Mouse (Mus musculus): ENCODE data around the gene Ptpa.

The Ptpa gene

GRCm38 (mm10) chr2:30415936-30416648, at the start of gene Ptpa:
Ptpa (plus strand) TSS chr2:30416039.
- DNase-seq (ENCODE audit: low read depth, low spot score), result peak; percentile 94

- no peak for DNase-seq (ENCODE audit: low read depth, low spot score)
Measured at GRCm38 (mm10) chr2:30366203-30366602, 49.6 kb upstream of the Ptpa start.

GRCm38 (mm10) chr2:30371544-30371943, 44.3 kb upstream of the Ptpa start:
- no peak for DNase-seq (ENCODE audit: low read depth, low spot score)

GRCm38 (mm10) chr2:30372726-30373125, 43.1 kb upstream of the Ptpa start:
- no peak for DNase-seq (ENCODE audit: low read depth, low spot score)

- no peak for DNase-seq (ENCODE audit: low read depth, low spot score)
Measured at GRCm38 (mm10) chr2:30375893-30376292, 39.9 kb upstream of the Ptpa start.

- DNase-seq (ENCODE audit: low read depth, low spot score), result no peak
Measured at GRCm38 (mm10) chr2:30377721-30378120, 38.1 kb upstream of the Ptpa start.

- no peak for DNase-seq (ENCODE audit: low read depth, low spot score)
Measured at GRCm38 (mm10) chr2:30379307-30379706, 36.5 kb upstream of the Ptpa start.

GRCm38 (mm10) chr2:30380564-30381376, 35.1 kb upstream of the Ptpa start:
- no peak for DNase-seq (ENCODE audit: low read depth, low spot score)

- no peak for DNase-seq (ENCODE audit: low read depth, low spot score)
Measured at GRCm38 (mm10) chr2:30381377-30381725, 34.5 kb upstream of the Ptpa start.

GRCm38 (mm10) chr2:30384814-30385213, 31.0 kb upstream of the Ptpa start:
- no peak for DNase-seq (ENCODE audit: low read depth, low spot score)

- DNase-seq (ENCODE audit: low read depth, low spot score), result no peak
Measured at GRCm38 (mm10) chr2:30385591-30385990, 30.2 kb upstream of the Ptpa start.

GRCm38 (mm10) chr2:30386913-30387312, 28.9 kb upstream of the Ptpa start:
- DNase-seq (ENCODE audit: low read depth, low spot score), result no peak

GRCm38 (mm10) chr2:30389000-30389399, 26.8 kb upstream of the Ptpa start:
- DNase-seq (ENCODE audit: low read depth, low spot score), result no peak

- DNase-seq (ENCODE audit: low read depth, low spot score), result peak; percentile 99
Measured at GRCm38 (mm10) chr2:30392114-30392576, 23.7 kb upstream of the Ptpa start, which contains the start of gene Dolpp1. Dolpp1 (plus strand) TSS chr2:30392254.

- DNase-seq (ENCODE audit: low read depth, low spot score), result peak; percentile 94
Measured at GRCm38 (mm10) chr2:30392577-30393369, 23.1 kb upstream of the Ptpa start.

- DNase-seq (ENCODE audit: low read depth, low spot score), result no peak
Measured at GRCm38 (mm10) chr2:30393370-30393656, 22.5 kb upstream of the Ptpa start.

GRCm38 (mm10) chr2:30395757-30396156, 20.1 kb upstream of the Ptpa start:
- DNase-seq (ENCODE audit: low read depth, low spot score), result no peak

GRCm38 (mm10) chr2:30396246-30396645, 19.6 kb upstream of the Ptpa start:
- DNase-seq (ENCODE audit: low read depth, low spot score), result no peak

GRCm38 (mm10) chr2:30397986-30398512, 17.8 kb upstream of the Ptpa start:
- DNase-seq (ENCODE audit: low read depth, low spot score), result no peak

GRCm38 (mm10) chr2:30399191-30400171, 16.4 kb upstream of the Ptpa start:
- peak; percentile 49 for DNase-seq (ENCODE audit: low read depth, low spot score)

- no peak for DNase-seq (ENCODE audit: low read depth, low spot score)
Measured at GRCm38 (mm10) chr2:30401581-30401980, 14.3 kb upstream of the Ptpa start.

All from mesoderm, embryonic 11.5 days (tissue).